Mouse (Mus musculus) stomach, postnatal 0 days (tissue): Measurements from ENCODE around the gene Mroh8.

Experiments
- CTCF ChIP-seq: IDR thresholded peaks from 2 replicates; pipeline ENCODE4 v1.5.1; 2016; ENCODE audit warnings: antibody characterized with exemption, low read depth, mild to moderate bottlenecking, moderate library complexity
- EP300 ChIP-seq: optimal IDR thresholded peaks from 2 replicates; pipeline ENCODE3; 2016; ENCODE audit warnings: antibody characterized with exemption

GRCm38 (mm10) chr2:157300051-157300450 is 20.7 kb upstream of the Mroh8 start:
- TF ChIP-seq EP300: no peak
- TF ChIP-seq CTCF: no peak
